Mouse (Mus musculus): ENCODE measurements at regions not wholly inside any gene's neighbourhood (a gene's known extent, or its start where the extent isn't known, plus 50 kb on each side); places are given as distances from the start of the nearest gene placed in this dataset.
A peak's percentile ranks its signal among the peaks of the same experiment; 100 is the strongest.

DNA sequence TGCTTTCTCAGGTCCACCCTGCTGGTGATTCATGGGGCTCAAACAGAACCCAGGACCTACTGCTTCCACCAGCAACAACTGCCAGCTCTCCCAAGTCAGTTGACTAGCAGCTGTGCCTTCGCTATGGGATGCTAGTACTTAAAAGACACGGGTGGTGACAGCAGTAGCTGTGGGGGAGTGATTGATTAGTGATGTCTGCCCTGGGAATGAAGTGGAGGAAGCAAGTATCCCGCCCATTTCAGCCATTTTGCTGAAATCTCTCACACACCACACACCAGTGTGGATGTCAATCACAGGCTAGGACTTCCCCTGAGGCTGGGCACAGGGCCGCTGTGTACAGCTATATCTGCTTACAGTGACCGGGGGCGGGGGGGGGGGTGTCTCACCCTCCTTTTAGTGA lies 153.2 kb downstream of the Matn1 start:
- DNase-seq (ENCODE audit: low read depth, low spot score) = peak; percentile 77

DNA sequence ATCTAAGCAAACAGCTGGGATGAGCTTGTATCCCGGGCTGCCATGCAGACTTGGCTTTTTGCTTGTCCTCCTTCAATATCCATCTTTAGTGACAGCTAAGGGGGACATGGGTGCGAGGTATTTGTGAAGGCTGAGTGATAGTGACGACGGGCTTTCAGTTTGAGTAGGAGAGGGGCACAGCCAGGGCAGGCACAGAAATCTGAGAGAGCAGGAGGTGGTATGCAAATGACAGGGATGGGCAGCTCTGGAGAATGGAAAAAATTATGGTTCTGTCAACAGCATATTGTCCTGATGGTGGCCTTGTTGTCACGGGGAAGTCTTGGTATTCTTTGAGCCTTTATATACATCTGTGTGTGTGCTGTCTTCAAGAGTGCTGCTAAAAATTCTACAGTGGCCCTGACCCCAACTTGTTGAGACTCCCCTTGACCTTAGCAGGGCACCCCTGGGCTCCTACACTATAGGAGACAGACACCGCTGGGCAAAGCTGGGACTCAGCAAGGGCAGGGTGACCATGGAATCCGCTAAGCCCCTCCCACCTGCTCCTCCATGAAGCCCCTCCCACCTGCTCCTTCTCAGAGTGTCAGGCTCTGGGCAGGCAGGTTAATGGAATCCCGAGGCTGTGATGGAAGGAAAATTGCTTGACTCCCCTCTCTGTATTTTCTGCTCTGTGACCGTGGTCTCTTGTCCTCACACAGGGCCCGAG lies 156.1 kb downstream of the Matn1 start:
- DNase-seq (ENCODE audit: low read depth, low spot score) = peak; percentile 86

DNA sequence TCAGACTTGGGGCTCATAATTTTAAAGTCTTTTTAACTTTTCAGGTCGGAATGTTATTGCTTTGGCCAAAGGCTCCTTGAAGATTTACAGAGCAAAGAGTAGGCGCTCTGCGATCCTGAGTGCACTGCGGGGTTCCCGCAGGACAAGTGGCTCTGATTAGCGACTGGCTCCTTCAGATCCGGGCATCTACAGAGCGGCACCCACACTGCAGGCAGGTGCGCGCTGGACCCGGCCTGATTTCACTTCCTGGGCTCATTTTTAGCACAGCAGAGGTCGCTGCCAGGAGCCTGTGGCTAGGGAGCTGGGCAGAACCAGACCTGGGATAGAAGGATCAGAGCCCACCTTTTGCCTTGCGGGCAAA lies 156.6 kb downstream of the Matn1 start:
- peak; percentile 52 for DNase-seq (ENCODE audit: low read depth, low spot score)

DNA sequence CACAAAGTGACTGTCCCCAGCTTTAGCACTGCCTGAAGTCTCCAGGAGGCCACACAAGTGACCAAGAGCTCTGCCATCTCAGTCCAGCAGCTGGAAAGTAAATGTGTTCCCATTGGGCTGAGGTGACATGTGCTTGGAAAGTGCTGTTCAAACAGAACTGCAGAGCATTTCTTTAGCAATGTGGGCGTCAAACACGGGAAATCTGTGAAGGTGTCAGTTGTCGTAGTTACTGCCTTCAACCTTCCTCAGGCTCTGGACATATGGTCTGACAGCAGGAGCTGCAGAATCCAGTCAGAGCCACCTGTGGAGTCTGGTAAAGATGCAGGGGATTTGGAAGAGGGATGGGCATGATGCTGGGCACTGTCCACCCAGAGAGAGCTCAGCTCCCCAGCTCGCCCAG lies 158.0 kb downstream of the Matn1 start:
- no peak for DNase-seq (ENCODE audit: low read depth, low spot score)

DNA sequence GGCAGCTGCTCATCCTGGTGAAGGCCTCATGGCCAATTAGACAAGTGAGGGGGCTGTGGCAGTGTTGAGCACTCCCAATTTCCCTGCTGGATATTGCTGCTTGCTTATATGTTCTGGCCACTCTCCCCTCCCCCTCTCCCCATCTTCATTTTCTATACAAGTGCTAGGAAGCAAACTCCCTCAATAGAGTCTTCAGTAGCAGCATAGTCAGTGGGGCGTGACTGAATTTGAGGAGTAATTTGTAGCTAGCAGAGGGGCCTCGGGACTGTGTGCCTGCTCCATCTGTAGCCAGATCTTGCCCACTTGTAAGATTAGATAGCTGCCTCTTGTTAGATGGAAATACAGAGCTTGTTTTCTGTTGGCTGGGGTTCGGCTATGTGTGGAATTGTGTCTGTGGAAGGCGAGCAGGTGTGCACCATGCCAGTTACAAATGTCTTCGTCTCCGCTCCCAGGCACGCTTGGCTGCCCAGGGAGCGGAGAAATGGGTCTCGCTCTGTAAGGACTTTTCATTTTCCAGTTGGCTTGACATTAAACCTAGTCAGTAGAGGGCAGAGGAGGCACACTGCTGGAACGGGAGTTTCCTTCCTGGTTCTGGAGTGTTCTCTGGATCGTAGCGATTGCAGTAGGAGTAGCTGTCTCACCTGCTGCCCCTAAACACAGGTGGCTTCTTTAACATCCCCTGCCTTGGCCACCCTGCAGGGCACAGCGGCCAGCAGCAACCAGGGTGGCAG lies 163.1 kb downstream of the Matn1 start:
- no peak for DNase-seq (ENCODE audit: low read depth, low spot score)

DNA sequence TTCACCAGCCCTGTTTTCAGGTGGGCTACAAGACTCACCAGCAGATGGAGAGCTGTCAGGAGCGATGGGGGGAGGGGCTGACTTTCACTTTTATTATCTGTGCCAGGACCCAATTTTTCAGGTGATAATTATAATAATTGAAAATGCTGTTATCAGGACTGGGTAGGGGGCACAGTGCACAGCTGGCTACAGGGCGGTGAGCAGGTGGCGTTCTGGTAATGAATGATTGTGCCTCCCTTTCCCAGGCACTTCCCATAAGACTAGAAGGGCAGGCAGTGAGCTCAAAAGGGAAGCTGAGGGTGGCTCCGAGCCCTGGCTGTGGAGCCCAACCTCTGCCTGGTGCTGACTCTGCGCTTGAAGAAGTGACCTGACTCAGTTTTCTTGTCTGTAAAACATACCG lies 168.4 kb downstream of the Matn1 start:
- no peak for DNase-seq (ENCODE audit: low read depth, low spot score)

DNA sequence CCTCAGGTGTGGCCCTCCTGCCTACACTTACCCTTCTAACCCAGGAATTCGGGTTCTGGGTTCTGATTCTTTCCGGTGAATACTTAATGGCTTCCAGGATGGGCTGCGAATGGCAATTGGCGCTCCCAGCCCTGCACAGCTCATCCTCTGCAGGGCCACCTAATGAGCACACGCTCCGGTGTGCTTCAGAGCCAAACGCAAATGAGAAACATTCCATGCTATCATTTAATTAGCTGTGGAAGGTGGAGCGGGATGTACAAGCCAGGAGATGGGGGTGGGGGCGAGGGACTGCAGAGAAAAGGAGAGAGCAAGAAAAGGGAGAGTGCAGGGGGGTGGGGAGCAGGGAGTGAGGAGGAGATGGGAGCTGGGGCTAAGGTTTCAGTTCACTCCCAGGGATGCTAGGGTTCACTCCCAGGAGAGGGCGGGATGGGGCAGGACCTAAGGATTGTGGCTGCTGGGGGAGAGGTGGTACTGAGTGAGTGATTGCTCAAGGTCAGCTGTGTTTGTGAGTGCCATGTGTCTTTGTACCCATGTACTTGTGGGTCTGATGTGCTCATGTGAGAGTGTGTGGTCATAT lies 169.6 kb downstream of the Matn1 start:
- DNase-seq (ENCODE audit: low read depth, low spot score) = no peak

DNA sequence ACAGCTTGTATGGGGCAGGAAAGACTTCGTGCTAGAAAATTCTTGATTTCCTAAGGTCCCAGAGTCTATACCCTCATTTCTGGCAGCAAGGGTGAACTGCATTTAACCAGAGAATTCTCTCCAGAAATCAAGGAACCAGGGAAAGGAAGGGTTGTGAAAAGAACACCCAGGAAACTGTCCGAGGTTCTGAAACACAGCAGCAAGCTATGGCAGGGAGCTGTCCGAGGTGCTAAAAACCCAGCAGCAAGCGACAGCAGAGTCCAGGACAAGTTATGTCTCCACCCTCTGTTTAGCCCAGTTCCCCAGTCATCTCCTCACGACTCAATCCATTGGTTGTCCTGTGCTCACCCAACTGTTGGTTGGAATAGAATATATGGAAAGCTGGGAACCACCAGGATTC lies 171.1 kb downstream of the Matn1 start:
- peak; percentile 88 for DNase-seq (ENCODE audit: low read depth, low spot score)

DNA sequence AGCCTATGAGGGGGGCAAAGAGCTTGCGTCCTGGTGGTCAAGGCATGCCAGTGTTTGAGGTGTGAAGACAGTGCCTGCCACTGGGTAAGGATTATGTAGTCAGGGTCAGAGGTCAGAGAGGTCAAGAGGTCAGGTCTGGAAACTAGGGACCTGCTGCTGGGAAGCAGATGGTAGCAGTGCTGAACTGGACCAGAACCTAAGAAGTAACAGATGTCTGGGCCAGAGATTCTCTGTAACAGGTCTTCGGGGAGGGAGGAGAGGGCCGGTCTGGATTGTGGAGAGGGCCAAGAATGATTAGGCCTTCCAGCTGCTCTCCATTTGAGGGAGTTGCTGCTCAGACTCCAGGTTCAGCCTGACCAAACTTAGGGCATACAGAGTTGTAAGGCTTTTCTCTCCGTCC lies 174.4 kb downstream of the Matn1 start:
- DNase-seq (ENCODE audit: low read depth, low spot score) = no peak

DNA sequence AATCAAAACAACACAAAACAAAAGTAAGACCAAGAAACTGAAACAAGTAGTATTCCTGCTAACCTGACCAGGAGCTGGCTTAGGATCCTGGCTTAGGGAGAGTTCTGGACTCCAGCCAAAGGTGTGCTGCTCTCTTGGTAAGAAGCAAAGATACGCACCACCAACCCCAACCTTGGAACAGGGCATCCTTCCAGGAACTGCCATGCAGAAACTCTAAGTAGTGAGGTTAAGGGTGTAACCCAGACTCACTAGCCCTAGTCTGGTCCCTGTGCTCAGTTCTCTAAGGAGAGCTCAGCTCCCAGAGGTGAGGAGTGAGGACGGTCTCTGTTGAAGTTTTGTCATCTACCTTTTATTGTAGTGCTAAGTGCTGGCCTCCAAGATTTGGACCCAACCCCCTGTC lies 175.4 kb downstream of the Matn1 start:
- no peak for DNase-seq (ENCODE audit: low read depth, low spot score)

DNA sequence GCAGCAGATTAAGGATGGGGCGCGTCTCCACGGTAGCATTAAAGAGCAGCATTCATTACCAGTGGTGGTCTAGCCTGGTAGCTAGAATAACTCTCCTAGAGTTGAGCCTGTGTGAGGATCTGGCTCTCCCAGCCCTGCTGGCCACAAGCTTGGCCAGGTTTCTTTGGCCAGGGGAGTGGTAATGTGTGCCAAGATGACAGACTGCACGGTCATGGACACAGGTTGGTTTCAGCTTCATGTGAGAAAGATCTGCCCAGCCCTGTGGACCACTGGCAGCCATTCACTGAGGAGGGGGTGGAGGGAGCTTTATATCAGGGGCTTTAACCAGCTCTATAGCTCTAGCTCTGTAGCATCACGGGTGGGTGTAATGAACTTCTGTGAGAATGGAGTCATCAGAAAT lies 176.5 kb downstream of the Matn1 start:
- DNase-seq (ENCODE audit: low read depth, low spot score) = no peak

DNA sequence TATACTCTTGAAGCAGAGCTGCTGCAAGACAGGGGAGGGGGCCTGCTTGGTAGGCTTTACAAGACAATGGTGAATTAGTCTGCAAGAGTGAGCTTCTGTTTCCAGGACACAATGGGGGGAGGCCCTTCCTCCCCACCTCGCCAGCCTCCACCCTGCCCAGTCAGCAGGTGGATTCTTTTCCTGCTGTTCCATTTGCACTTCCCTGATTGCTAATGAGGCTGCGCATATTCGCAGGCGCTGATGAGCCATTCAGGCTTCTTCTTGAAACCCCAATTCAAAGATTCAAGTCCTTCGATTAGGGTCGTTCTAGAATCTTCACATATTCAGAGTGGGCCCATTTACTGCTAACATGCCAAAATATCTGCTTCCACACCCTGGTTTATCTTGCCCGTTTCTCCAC lies 181.8 kb downstream of the Matn1 start:
- peak; percentile 92 for DNase-seq (ENCODE audit: low read depth, low spot score)

DNA sequence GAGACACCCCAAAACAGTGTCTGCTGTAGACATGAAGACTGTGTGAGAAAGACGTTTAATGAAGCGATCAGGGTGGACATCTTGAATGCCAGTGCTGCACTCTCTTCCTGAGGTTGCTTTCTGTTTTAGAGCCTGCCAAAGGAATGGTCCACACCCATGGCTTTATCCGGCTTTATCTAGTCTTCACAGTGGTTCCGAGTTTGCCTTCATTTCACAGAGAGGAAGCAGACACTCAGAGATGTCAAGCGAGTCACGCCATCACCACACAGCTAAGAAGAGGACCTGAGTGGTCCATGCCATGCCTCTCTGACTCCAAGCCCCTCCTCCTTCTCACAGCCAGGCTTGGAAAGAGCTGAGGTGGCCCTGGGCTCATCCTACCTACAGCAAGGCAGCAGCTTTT lies 182.7 kb downstream of the Matn1 start:
- DNase-seq (ENCODE audit: low read depth, low spot score) = peak; percentile 82

DNA sequence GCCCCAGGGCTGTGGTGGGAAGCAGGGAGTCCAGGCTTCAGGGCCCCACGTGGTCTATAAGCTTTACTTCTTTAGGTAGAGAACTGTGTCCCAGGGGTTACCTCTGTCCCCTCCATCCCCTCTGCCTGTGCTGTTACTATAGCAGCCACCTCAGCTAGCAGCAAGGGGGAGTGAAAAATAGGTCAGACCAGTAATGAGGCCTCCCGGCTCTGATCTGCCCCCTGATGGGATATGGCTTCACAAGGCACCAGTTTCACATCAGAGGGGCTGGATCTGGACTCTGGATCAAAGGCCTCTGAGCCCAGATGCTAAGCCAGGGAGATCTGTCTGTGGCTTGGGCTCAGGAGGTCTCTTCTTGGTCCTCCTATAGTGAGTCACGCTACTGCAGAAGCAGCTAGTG lies 184.5 kb downstream of the Matn1 start:
- DNase-seq (ENCODE audit: low read depth, low spot score) = no peak

DNA sequence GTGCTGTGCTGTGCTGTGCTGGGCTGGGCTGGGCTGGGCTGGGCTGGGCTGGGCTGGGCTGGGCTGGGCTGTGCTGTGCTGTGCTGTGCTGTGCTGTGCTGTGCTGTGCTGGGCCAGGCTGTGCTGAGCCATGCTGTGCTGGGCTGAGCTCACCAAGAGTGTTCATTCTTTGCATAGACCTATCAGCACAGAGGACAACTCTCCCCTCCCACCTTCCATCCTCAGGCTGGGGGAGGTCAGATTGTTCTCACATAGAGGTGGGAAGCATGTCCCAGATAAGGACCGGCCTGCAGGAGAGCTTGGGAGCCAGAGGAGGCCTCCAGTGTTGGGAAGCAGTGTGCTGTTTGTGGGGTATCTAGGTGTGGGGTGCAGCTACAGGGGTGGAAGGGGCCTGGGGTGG lies 188.0 kb downstream of the Matn1 start:
- peak; percentile 72 for DNase-seq (ENCODE audit: low read depth, low spot score)

DNA sequence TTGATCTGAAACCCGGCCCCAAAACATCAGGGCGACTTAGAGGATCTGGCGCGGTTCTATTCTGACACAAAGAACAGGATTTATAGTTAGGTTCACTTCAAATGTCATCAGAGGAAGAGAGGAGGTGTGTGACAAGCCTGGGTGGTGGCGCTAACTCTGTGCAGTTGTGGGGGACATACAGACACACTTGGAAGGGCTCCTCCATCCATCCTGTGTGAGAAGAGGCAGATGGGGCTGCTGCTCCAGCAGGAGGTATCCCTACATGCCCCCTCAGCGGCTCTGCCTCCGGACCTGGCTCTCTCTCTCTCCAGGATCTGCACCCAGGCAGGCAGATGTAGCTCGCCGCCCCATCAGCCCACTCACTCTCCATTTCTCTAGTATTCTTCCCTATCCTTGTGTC lies 188.6 kb downstream of the Matn1 start:
- DNase-seq (ENCODE audit: low read depth, low spot score) = no peak

DNA sequence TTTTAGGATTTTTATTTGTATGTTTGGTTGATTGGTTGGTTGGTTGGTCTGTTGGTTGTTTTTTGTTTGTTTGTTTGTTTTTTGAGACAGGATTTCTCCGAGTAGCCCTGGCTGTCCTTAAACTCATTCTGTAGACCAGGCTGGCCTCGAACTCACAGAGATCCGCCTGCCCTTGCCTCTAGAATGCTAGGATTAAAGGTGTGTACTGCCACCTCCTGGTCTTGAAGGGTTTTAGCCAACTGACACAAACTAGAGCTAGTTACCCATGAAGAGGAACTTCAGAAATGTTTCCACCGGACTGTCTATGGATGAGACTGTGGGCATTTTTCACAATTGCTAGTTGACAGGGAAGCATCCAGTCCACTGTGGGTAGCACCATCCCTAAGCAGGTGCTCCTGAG lies 191.7 kb downstream of the Matn1 start:
- DNase-seq (ENCODE audit: low read depth, low spot score) = peak; percentile 55

DNA sequence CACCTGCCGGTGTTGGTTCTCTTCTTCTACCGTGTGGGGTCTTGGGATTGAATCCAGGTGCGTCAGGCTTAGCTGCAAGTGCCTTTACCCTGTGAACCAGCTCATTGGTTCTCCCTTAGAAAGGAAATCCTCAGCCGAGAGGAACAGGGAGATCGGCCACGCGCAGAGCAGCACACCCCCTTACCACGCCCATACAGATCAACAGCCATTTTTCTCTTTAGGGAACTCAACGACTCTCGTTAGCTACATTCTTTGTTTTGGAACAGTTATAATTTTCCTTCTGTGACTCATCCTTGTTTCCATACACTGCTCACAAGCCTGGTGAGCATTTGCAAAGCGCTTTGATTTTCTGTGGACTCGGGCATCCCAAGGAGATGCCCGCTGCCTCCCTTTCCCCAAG lies 194.7 kb downstream of the Matn1 start:
- DNase-seq (ENCODE audit: low read depth, low spot score) = peak; percentile 61

DNA sequence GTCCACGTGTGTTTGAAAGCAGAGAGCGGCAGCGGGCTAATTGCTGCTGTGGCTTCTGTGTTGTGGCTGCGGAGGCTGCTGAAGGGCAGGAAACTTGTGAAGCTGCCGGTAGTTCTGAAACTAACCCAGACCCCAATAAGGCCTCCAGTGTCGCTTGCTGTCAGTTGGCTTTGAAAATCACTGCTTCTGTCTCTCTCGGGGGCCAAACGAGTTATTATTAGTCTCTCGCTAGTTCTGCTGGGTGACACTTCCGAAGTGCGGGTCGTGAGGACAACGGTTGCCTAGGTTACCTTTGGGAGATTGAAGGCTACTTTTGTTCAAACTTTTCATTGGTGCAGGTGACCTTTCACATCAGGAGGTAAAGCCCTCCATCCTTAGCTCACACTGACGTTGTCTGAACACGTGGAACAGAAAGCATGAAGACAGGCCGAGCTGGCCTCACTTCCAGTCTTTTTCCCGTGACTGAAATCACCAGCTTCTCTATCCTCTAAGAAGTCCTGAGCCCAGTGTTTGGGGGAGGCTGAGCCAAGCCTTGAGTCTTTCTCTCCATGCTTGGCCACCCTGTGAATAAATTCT lies 197.8 kb downstream of the Matn1 start:
- DNase-seq (ENCODE audit: low read depth, low spot score) = no peak

DNA sequence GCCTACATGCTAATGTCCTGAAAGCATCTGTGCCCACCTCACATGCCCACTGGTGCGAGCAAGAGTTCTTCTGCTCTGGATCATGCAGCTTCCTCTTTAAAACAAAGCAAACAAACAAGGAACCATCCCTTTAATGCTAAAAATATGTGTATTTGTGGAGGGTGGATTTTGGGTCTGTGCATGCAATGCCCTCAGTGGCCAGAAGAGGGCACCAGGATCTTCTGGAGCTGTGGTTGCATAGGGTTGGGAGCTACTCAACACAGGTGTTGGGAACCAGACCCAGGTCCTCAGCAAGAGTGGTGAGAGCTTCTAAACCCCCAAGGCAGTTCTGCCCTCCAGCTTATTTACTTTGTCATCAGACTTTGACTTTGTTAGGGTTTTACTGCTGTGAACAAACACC lies 201.3 kb downstream of the Matn1 start:
- peak; percentile 44 for DNase-seq (ENCODE audit: low read depth, low spot score)

DNA sequence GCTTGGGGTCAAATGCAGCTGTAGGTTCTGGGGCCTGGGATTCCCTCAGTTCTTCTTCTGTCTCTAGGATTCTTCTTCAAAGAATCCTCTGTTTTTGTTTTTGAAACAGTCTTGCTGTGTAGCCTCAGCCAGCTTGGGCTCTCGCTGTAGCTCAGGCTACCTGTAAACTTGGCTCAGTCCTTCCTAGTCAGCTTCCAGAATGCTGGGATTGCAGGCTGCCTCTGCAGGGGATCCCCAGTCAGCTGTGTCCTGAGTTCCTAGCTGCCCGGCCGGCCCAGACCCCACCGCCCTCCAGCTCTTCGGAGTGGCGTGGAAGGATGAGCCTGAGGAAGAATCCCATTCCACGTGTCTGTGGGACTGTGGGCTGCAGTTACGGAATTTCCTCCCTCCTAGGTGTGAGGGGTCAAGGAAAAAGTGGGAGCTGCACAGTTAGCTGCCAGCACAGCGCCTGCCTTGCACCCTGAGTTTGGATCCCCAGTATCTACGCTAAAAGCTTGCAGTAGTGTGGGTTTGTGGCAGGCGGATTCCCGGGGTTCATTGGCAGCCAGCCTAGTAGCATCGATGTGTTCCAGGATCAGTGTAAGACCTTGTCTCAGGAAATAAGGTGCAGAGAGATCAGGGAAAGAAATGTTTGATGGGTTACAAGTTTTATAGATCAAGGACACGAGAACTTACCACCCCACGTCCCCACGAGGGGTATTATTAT lies 204.0 kb downstream of the Matn1 start:
- no peak for DNase-seq (ENCODE audit: low read depth, low spot score)

DNA sequence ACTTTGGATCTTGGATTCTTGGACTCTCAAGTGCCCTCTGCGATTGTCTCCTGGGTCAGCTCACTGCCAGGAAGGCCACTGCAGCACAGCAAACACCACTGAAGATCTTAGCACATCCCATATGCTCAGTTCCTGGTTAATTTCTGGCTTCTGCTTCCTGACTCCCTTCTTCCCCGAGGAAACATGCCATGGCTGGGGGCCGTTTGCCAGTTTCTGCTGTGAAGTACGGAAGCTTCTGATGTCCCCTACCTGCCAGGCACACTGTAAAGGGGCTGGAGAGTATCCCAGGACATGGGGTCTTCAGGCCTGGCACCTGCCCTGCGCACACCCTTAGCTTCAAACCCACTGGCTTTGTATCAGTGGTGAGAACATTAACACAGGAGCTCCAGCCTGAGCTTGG lies 205.3 kb downstream of the Matn1 start:
- no peak for DNase-seq (ENCODE audit: low read depth, low spot score)

Data from ZHBTc4 (cell line).